Mouse (Mus musculus): ENCODE measurements at regions not wholly inside any gene's neighbourhood (a gene's known extent, or its start where the extent isn't known, plus 50 kb on each side); places are given as distances from the start of the nearest gene placed in this dataset.

DNA sequence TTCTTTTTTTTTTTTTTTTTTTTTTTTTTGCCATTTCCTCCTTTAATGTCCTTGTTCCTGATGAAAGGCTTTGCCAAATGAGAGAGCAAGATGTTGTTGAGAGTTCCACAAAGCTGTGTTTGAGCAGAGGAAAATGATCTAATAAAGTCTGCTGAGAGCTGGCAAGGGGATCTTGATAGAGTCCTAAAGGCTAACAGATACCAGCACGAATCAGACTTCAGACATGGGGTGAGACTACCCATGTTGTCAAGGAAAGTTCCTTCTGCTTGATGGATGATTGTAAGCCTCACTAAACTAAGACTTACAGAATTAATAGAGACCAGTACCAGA is 665.2 kb upstream of the Fam92a start:
- DNase-seq (ENCODE audit: low read depth, low spot score): no peak

DNA sequence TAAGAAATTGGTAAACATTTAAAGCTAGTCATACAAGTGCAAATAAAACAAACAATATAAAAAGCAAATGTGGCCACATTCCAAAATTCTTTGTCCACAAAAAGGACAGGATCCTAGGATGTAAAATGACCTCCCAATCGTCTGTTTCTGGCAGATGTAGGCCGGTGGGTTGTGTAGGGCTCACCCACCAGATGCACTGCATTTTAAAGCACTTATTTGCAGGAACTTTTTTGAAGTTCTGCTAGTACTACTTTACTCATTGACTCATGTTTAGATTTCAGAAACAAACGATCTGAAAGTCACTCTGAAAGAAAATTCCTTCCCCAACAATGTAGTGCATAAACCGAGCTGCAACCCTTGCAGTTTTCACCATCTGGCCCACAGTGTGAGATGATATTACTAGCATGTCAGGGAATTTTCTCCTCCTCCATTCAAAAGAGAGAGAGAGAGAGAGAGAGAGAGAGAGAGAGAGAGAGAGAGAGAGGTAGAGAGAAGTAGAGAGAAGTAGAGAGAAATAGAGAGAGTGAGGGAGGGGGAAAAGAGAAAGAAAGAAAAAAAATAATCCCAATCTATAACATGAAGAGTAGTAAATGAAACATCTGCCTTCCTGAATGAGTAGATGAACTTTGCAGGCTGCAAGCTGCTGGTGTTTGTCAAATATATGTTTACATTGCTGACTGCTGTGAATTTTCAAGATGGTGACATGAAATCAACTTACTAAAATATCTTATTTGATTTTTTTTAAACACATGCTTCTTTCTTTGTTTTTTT is 664.7 kb upstream of the Fam92a start:
- DNase-seq (ENCODE audit: low read depth, low spot score): no peak

DNA sequence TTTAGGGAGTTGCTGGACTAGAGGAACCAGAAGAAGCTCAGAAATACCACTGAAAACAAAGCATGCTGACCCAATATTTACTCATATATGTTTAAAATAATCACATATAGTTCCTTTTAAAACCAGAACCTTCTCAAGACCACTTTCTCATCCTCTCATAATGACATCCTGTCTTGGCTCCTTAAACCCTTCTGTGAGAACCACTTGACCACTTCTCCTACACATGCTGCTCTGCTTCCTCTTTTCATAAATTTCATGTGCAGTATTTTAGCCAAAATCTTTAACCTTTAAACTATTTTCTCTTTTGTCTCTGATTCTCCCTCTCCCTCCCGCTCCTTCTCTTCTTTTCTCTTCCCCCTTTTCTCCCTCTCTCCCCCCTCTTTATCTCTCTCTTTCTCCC is 654.6 kb upstream of the Fam92a start:
- no peak for DNase-seq (ENCODE audit: low read depth, low spot score)

DNA sequence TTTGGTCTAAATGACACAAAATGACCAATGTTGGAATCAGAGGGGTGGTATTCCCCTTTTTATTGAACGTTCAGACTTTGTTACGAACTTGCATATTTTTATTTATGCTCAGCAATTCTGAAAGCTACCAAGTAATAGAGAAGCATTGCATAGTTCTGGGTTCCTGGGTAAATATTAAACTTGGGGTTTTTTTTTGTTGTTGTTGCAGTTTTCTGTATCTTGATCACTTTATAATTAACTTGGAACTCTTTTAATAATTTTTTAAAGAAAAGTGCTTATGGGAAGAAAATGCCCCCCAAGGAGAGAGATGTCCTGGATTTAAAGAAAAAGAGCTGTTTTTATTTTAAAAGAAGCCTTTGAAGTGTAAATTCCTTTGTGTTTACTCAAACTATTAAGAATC is 642.4 kb upstream of the Fam92a start:
- no peak for DNase-seq (ENCODE audit: low read depth, low spot score)

DNA sequence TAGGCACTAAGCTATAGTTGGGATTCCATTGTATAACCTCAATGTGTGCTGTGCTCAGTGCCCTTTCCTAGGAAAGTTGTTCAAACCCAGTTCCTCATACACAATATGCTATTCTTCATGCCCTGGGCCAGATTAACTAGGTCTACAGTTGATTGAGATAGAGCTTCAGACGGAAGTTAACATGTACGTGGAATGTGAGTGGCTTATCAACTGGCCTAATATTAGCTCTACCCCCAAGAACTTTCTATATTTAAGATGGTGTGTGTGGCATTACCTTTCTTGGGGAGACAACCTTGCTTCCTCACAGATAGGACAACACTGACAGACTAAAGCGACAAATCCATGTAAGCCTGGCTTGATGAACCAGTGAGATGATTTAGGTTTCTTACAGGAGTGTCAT is 629.4 kb upstream of the Fam92a start:
- DNase-seq (ENCODE audit: low read depth, low spot score): no peak

DNA sequence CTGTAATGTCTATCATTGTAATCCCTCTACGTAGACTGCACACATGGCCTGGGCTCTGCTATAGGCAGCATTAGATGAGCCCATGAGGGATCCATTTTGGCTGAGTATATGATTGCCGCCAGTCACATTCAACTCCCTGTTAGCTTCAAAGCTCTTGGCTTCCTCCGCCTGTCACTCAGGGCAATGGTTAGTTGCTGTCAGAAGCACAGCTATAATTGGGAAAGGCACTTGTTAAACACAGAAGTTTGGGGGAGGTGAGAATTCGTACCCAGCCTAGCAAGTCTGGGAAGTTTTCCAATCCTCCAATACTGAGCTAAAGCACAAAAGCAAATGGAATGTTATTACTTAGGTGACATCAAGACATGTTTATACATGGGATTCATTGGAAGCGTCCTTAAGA is 627.7 kb upstream of the Fam92a start:
- no peak for DNase-seq (ENCODE audit: low read depth, low spot score)

DNA sequence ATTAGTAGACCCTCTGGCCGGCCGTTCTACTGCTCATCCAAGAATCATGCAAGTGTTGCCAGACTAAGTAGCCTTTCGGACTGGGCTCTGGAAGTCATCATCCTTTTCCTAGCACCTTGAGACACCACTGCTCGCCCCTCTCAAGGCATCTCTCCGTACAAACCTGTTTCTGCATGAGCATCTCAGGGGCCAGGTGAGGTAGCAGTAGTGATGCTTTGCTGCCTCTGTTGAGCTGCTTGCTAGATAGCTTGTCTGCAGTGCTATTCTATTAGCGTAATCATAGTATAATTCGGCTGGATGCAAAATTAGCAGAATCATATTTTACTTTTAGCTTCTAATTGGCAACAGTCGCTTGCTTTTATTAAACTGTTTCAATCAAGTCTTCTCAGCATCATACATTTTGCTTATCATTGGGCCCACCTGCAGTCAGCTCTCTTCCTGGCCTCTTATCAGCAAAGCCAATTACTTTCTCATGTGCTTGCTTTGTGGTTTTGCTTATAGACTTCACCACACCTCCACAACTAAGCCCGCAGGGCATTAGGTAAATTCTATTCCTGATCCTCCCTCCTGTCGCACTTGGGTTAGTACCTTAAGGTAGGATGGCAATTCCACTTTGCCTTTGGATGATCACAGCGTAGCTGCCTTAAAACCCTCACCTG is 621.1 kb upstream of the Fam92a start:
- DNase-seq (ENCODE audit: low read depth, low spot score): no peak

DNA sequence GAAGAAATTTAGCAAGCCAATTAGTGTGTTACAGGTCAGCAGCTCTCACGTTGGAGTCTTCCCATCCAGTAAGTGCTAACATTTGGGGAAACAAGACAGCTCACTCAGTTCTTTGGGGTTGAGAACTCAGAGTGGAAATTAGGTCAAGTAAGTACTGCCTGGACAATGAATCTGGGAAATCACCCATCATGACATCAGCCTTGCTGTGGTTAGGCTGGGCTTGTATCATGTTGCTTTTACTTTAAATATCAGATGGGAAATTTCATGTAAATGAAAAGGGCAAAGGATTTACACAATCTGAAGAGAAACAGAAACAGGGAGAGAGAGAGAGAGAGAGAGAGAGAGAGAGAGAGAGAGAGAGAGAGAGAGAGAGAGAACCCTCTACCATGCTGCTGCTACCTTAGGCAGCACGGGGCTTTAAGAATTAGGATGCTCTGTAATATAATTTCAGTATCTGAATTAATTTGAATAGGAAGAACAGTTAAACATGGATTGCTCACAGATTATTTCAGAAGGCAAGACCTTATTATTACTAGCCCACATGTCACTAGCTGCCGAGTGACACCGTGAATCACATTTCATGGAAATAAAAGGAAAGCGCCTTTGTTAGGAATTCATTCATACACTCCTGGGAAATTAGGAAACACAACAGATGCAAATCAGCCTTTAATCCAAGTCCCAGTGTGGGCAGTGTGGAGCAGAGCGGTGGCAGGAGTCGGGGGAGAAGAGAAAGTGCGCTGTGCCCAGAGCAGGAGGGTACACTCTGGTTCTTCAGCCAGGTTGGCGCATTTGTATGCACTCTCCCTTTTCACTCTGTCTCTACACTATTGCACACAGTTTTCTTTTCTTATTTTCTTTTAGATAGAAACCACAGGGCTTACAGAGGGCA is 620.2 kb upstream of the Fam92a start:
- no peak for DNase-seq (ENCODE audit: low read depth, low spot score)

DNA sequence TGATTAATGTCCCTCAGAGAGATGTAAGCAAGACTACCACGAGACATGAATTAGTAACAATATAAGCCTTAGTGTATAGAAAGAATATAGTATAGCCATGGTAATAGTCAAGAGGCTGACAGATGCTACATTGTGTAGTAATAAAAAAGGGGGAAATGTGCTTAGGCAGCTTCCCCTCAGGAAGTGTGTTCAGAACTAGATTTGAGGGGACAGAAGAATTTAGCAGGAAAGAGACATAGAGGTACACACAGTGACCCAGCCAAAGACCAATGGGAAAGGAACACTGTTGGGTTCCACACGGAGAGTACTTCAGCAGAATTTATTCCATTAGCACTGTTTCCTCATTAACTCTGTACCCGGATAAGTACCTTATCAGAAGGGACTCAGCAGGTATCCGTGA is 614.0 kb upstream of the Fam92a start:
- no peak for DNase-seq (ENCODE audit: low read depth, low spot score)

DNA sequence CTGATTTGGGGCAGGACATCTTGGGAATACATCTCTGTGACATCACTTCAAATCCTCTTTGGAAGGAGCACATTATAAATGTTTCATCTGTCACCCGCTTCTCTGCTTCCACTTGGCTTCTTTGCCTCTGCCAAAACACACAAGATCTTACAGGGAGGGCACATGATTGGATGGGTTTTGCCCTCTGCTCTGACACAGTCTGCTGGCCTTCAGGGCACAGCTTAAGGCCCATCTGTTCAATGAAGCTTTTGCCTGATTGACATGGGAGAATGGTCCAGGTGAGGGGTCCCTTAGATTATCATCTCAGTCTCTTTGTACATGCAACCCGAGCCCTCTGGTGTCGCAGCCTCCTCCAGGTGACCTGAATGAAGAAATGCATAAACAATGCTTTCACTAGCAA is 612.7 kb upstream of the Fam92a start:
- no peak for DNase-seq (ENCODE audit: low read depth, low spot score)

DNA sequence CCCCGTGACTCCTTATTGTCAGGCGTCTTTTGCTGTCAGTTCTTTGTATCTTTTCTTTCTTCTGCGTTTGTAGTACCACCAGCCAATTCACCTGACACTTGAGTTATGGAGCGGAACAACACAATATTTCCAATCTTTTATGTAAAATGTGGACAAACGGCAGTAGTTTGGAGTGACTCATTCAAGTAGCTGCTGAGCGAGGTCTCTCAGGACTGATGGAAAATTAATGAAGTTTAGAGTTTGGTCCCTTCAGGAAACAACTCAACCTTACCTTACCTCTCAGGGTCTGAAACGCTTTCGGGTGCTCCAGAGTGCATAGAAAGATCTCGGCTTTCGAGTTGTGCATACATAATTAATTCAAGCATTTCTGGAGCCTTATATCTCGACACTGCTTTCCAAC is 612.3 kb upstream of the Fam92a start:
- DNase-seq (ENCODE audit: low read depth, low spot score): no peak

DNA sequence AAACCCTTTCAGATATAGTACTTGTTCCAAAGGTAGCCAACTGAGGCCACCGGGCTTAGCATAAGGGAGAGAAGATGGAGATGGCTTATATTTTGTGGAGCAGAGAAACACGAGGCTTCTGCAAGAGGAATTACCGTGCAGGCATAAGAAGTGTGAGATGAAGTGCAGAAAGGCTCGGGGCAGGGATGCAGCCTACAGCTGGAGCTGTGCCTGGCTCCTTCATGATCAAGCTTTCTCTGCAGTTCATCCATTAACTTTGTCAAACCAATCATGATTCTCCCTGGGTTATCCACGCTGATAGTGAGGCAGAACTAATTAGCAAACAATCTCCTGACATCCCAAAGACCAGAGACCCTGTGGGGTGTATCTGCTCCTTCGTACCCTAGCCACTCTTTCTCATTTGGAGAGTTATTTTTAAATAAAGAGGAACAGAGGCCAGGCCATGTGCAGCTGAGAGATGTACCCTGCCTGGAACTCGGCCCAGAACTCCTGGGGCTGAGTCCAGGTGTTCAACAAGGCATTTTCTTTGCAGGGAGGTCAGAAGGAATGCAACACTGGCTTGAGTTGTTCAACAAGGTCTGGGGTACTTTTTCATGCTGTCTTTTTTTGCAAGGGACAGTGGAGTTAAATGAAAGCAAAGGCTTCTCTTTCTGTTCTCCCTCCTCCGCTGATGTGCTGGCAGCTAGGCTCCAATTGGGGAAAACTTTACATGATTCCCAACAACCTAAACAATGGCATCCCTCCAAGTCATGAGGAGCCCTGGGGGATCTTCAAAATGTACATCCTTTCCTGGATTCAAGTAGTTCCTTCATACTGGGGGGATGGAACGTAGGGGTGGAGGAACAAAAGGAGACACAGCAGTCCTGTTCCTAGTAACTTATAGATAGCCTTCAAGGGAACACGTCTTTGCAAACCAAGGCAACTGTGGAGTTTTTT is 610.4 kb upstream of the Fam92a start:
- DNase-seq (ENCODE audit: low read depth, low spot score): no peak

DNA sequence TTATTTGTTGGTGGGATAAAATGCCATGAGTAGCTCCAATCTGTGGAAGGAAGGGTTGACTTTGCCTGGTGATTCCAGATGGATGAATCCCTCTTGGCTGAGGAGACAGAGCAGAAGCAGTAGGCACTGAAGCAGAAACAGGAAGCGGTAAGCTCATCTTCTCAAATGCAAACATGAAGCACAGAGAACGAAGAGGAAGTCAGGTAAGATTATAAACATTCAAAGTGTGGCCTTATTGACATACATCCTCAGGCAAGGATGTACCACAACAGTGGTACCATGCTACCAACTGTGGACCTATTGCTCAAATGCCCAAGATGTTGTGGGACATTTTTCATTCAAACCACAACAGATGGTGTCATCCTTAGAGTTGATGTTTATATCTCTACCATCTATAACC is 608.4 kb upstream of the Fam92a start:
- DNase-seq (ENCODE audit: low read depth, low spot score): no peak

DNA sequence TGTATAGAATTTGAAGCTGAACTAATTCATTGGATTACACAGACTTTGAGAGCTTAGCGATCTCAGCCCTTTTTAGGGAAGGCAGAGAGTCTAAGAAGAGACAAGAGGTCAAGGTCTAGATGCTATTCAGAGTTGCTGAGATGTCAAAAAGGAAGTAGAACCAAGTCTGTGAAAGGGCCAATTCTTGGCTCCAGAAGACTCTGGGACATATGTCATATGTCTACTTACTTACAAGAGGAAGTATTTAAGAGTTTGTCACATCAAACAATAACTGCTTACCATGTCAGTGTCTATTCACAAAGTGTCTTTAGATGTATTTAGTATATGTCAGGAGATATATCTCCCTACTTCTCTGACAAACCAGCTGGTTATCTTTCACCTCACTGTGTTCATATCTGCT is 607.4 kb upstream of the Fam92a start:
- DNase-seq (ENCODE audit: low read depth, low spot score): no peak

DNA sequence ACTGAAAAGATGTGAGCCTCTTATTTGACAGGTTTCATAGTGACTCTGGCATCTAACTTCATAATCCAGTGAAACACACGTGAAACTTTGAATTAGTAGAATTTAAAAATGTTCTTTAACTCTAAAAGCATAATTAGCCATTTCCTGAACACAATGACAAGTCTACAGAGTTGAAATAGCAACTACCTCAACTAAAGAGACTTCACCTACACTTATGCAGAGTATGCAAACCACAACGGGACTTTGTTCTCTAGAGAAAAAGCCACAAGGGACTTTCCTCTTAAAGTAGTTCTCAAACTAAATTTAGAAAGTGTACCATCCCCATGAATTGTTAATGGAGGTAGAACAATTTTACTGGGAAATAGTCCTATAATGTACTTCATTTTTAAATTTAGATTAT is 606.3 kb upstream of the Fam92a start:
- no peak for DNase-seq (ENCODE audit: low read depth, low spot score)

DNA sequence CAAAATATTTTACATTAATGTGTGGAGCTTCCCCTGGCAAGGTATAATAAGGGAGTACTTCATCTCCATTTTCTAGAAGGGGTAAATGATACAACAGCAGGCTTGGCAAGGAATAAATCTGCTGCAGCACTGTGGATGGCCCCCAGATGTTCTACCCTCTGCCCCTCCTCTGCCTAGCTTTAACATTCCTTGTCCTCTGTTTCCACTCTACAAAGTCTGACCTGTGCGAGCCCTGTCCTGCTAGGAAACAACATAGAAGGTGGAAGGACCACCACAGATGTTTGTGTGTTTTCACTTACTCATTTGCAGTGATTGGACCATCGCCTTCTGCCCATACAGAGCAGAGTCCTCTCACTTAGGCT is 604.4 kb upstream of the Fam92a start:
- DNase-seq (ENCODE audit: low read depth, low spot score): no peak

DNA sequence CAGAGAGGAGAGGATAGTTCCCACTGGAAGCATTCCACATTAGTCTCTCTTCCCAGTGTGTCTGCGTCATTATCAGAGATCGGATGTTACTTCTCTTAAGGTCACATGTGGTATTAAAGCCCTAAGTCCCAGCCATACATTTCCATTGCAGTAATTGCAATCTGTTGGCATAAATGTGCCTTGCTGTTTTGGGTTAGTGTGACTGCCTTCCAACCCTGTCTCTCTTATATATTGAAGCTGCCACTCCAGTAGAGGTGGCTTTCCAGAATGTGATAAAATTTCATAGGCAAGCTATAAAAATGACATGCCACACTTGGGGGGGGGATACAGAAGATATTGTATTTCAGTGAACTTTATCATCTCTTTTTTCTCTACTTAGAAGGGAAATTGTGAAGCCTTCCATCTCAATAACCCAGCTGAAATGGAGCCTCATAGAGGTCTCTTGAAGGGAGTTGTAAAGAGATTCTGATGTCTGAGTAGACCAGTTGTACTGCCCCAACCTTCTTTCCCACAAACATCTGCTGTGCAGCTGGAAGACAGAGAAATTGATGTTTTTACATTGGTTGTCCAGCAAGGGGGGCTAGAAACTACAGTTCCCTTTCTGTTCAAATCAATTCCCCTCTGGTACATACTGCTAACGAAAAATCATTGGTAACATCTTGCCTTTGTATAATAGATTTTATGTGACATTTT is 603.9 kb upstream of the Fam92a start:
- no peak for DNase-seq (ENCODE audit: low read depth, low spot score)

DNA sequence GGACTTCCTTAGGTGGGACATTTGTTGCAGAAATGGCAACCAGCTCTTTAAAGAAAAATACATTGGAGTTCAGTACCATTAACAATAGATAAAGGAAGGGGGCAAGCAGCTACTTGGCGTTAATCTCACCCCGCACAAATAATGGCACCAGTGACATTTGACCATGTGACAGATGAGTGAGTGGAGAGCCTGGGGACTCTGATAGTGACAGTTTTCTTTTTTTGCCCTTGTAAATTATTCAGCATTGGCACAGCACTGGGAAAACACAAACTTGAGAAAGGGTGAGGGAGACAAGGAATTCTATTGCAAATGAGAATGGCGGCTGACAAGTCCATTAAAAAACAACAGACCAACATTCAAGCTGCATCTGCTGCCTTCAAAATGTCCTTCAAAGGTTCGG is 603.3 kb upstream of the Fam92a start:
- DNase-seq (ENCODE audit: low read depth, low spot score): no peak

DNA sequence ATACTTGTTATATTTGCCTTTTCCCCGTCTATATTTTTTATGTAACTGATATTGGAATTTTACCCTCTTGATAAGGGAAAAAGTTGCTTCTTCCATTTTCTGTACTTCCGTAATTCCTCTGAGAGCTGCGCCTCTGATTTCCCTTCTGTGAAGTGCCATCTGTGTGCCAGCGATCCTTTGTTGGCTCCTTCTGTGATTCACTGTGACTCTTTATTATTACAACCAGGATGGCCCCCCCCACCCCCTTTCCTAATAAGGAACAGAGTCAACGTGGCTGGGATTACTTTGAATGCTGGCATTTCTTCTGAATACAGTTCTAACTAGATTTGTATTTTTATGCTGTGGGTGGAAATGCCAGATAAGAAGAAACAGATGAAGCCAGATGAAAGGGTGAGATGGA is 602.9 kb upstream of the Fam92a start:
- no peak for DNase-seq (ENCODE audit: low read depth, low spot score)

DNA sequence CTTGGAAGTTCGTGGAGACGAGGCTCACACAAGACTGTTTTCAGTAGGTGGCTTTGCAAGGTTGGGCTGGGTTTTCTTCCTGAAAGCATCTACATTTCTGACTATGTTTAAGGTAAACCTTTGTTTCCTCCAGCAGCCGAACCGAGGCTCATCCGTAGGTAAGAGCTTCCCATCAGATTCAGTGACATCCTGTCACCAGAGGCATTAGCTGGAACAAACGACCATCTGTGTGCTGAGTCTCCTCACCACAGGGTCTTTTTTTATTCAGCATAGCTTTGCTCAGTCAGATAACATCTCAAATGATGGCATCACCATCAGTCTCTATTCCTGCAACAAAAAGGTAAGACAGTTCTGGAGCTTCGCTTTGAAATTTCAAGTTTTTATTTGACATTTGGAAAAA is 601.4 kb upstream of the Fam92a start:
- DNase-seq (ENCODE audit: low read depth, low spot score): no peak

DNA sequence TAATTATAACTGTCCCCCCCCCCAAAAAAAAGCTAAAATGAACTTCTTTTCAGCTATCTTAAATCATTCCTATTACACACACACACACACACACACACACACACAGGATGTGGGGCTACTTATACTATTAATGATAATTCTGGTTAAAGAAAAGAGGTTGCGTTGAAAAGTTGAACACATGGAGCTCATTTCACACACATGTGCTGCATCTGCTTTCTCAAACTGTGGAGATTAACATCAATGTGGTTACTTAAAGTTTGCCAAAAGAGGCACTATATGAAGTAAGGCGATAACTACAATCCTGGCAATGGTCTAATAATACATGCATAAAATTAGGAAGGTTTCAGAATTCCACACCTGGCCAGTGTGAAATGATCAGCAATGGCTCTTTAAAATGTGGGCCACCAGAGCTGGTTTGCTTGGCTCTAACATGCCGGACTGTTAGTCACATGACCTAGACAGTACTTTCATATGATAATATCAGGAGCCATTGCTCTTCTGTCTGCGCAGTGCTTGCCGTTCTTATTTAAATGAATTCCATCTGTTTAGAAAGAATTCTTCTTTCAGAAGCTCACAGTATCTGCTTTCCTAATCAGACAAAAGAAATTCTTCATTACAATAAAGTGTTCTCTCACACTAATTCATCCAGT is 598.4 kb upstream of the Fam92a start:
- no peak for DNase-seq (ENCODE audit: low read depth, low spot score)
